Mouse (Mus musculus) hindbrain, embryonic 12.5 days (tissue): ENCODE data around the gene Ift43. TPM values are rescaled to one million over a fixed set of nuclear protein-coding genes. Genes with fewer than 3 reads are reported as not detected.

Source experiments
- ATAC-seq: fragments of 200-750 bp; cut with Nextera tagmentation; 2 replicates; pipeline ENCODE4 v1.8.0; 2017; ENCODE audit warnings: moderate TSS enrichment; ENCODE audit not compliant: low FRiP score
- H3K27ac ChIP-seq: fragments of 300-500 bp; sonication (generic); 2 replicates; pipeline ENCODE4 v1.5.1; 2016; ENCODE audit warnings: mild to moderate bottlenecking
- H3K27me3 ChIP-seq: fragments of 300-500 bp; sonication (generic); 2 replicates; pipeline ENCODE4 v1.6.1; 2016; ENCODE audit warnings: mild to moderate bottlenecking
- H3K36me3 ChIP-seq: fragments of 300-500 bp; sonication (generic); 2 replicates; pipeline ENCODE4 v1.6.1; 2016; ENCODE audit warnings: mild to moderate bottlenecking
- H3K4me1 ChIP-seq: fragments of 300-500 bp; sonication (generic); 2 replicates; pipeline ENCODE4 v1.6.1; 2016
- H3K4me2 ChIP-seq: fragments of 300-500 bp; sonication (generic); replicated peaks from 2 replicates; pipeline ENCODE4 v1.6.1; 2016; ENCODE audit warnings: mild to moderate bottlenecking
- H3K4me3 ChIP-seq: fragments of 300-500 bp; sonication (generic); 2 replicates; pipeline ENCODE4 v1.5.1; 2016; ENCODE audit warnings: mild to moderate bottlenecking
- H3K9ac ChIP-seq: fragments of 300-500 bp; sonication (generic); 2 replicates; pipeline ENCODE4 v1.6.1; 2016; ENCODE audit warnings: mild to moderate bottlenecking, moderate library complexity
- H3K9me3 ChIP-seq: fragments of 300-500 bp; sonication (generic); replicated peaks from 2 replicates; pipeline ENCODE4 v1.6.1; 2016; ENCODE audit warnings: mild to moderate bottlenecking
- WGBS: fragments of 180-500 bp; shearing (Covaris S2); methylation state at CpG from one replicate; pipeline ENCODE4 v1.1.7; 2016; 5-methylcytosine and 5-hydroxymethylcytosine counted together
- polyA plus RNA-seq: library from polyadenylated mRNA; unstranded; fragments of >200 nt; fragmentation: Nextera tagmentation; extraction: Ambion mirVana; gene quantifications from 2 replicates; pipeline ENCODE4 v1.2.1, GENCODE M21; 2016

The Ift43 gene
- polyA plus RNA-seq, 1 experiment from 2014 or later = 90.1 TPM

- no peak overlapping the region for H3K27ac ChIP-seq
- no peak overlapping the region for H3K9ac ChIP-seq
- H3K27me3 ChIP-seq = no peaks in the 10 kb centered on the region
- WGBS = 92% methylated on average over 9 of the region's 9 CpGs
- peaks cover 8% of the 10 kb centered on the region; the same call in 1 of the 2 replicates for H3K36me3 ChIP-seq
- no peaks in the 10 kb centered on the region for H3K9me3 ChIP-seq
- no peak overlapping the region for H3K4me3 ChIP-seq
- H3K4me1 ChIP-seq = no peaks in the 10 kb centered on the region
- no peak for ATAC-seq
- H3K4me2 ChIP-seq = no peak overlapping the region
These were observed 56.4 kb downstream of the Ift43 start for GRCm38 (mm10) chr12:86138696-86139095.

DNA sequence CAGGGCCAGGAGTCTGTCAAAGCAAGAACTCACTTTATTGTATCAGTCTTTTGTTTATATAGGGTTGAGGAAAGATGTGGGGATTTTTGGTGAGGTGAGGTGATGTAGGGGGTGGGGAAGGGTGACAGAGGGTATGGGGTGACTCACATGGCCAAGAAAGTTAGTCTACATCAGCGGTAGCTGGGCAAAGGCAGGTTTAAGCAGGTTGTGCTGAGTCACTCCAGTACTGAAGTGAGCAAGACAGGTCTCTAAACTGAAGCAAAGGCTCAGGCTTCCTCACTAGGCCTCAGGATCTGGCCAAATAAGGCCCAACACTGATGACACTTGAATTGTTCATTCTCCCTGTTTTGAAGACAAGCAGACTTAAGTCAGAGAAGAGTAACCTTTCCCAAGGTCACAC lies 60.0 kb downstream of the Ift43 start:
- Histone ChIP-seq H3K9me3 (no peaks in the 10 kb centered on the region), H3K4me2 (no peak overlapping the region), H3K27ac (no peak overlapping the region), H3K27me3 (no peaks in the 10 kb centered on the region), H3K36me3 (peaks cover 8% of the 10 kb centered on the region; the same call in 1 of the 2 replicates), H3K4me3 (no peak overlapping the region), H3K9ac (no peak overlapping the region), H3K4me1 (no peaks in the 10 kb centered on the region)
- no peak for ATAC-seq
- 82% methylated on average over 1 of the region's 1 CpGs for WGBS

DNA sequence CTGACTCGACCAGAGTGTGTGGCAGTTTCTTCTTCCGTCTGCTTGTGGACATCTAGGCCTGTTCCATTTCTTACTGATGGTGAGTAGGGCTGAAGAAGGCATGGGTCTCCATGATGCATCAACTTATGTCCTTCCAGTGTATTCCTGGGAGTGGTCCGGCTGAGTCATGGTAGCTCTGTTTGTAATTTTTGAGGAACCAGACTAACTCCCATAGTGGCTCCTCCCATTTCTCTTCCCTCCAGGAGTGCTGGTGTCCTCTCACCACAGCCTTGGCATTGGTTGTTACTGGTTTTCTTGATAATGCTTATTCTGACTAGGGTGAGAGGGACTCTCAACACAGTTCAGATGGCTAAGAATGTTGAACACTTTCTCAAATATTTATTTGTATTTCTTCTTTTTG lies 63.9 kb downstream of the Ift43 start:
- no peak for ATAC-seq
- H3K36me3 ChIP-seq = peaks cover 4% of the 10 kb centered on the region; the same call in 1 of the 2 replicates
- no peak overlapping the region for H3K9ac ChIP-seq
- no peak overlapping the region for H3K4me3 ChIP-seq
- H3K27me3 ChIP-seq = no peaks in the 10 kb centered on the region
- H3K4me1 ChIP-seq = 0 out of 2 replicates have a peak, but pooled peaks cover under 1% of the 10 kb centered on the region
- no peak overlapping the region for H3K4me2 ChIP-seq
- WGBS = 93% methylated on average over 3 of the region's 3 CpGs
- no peak overlapping the region for H3K27ac ChIP-seq
- H3K9me3 ChIP-seq = no peaks in the 10 kb centered on the region

DNA sequence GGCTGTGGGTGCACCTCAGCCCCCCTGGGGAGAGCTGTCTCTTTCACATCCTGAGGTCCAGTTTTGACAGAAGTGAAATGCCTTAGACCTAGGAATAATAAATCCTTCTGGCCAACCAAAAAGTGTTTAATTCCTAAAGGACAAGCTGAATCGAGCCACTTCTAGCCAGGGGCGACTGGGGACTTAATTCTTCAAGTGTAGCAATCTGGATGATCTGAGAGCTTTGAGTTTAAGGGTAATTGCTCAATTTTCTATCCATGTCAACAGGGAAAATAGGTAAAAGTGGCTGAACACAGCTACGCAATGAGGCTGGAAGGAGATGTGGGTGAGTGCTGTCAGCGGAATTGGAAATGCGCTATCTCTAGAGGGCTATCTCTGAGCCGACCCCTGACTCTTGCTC lies 65.9 kb downstream of the Ift43 start:
- Histone ChIP-seq H3K9ac (no peak overlapping the region), H3K27me3 (no peaks in the 10 kb centered on the region), H3K36me3 (peaks cover 4% of the 10 kb centered on the region; the same call in 1 of the 2 replicates), H3K9me3 (no peaks in the 10 kb centered on the region), H3K27ac (no peak overlapping the region), H3K4me2 (no peak overlapping the region), H3K4me1 (peaks cover 20% of the 10 kb centered on the region), H3K4me3 (no peak overlapping the region)
- 86% methylated on average over 6 of the region's 6 CpGs for WGBS
- ATAC-seq = no peak

DNA sequence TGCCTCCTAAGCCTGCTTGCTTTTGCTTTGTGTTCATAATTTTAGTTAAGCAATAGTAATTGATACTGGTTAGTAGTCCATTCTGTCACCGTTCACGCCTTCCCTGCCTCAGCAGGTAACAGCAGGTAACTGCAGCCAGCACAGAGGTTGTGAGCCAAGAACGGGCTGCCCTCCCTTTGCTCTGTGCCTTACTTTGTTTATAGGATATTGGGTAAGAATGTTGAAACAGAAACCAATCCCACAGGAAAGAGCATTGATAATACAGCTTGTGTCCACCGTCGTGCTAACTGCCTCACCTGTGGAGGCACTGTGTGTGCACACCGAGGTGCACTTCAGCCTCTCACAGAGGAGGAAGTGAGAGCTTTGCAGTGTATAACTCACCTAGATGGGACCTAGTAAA lies 66.7 kb downstream of the Ift43 start:
- H3K4me3 ChIP-seq = no peak overlapping the region
- WGBS = 87% methylated on average over 6 of the region's 6 CpGs
- H3K9ac ChIP-seq = no peak overlapping the region
- H3K4me2 ChIP-seq = no peak overlapping the region
- H3K9me3 ChIP-seq = no peaks in the 10 kb centered on the region
- no peaks in the 10 kb centered on the region for H3K27me3 ChIP-seq
- no peak overlapping the region for H3K27ac ChIP-seq
- peaks cover 4% of the 10 kb centered on the region; the same call in 1 of the 2 replicates for H3K36me3 ChIP-seq
- ATAC-seq = no peak
- peaks cover 26% of the 10 kb centered on the region for H3K4me1 ChIP-seq

DNA sequence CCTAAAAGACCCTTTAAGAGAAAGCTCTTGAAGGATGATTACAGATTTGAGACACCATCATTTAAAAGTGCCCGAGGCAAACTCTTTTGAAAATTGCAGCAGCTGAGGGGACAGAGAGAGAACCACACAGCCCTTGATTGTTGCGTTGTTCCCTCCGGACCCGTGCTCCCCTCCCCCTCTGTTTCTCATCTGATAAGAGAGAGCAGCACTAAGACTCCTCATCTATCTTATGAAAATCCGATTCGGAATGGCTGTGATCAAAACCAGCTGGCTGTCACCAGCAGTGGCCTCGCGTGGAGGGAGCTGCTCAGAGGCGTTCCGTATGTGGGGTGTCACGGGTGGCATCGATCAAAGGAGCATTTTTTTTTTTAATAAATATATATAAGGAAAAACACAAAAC lies 69.6 kb downstream of the Ift43 start:
- WGBS = 53% methylated on average over 12 of the region's 12 CpGs
- no peaks in the 10 kb centered on the region for H3K9me3 ChIP-seq
- ATAC-seq = no peak

GRCm38 (mm10) chr12:86153213-86153957 lies 71.0 kb downstream of the Ift43 start:
- peak; percentile 62; the same call in 1 of the 2 replicates for ATAC-seq
- Histone ChIP-seq H3K36me3 (peaks cover 4% of the 10 kb centered on the region; the same call in 1 of the 2 replicates), H3K9ac (no peak overlapping the region), H3K4me1 (peaks cover 42% of the 10 kb centered on the region), H3K4me3 (no peak overlapping the region), H3K4me2 (no peak overlapping the region), H3K27me3 (0 out of 2 replicates have a peak, but pooled peaks cover 4% of the 10 kb centered on the region), H3K27ac (peak overlapping the region; percentile 24; the same call in 1 of the 2 replicates), H3K9me3 (no peaks in the 10 kb centered on the region)
- 42% methylated on average over 12 of the region's 12 CpGs for WGBS

More for the DNA sequence above, 69.6 kb downstream of the Ift43 start:
- H3K27me3 ChIP-seq = 0 out of 2 replicates have a peak, but pooled peaks cover 3% of the 10 kb centered on the region
- no peak overlapping the region for H3K4me2 ChIP-seq
- peaks cover 4% of the 10 kb centered on the region; the same call in 1 of the 2 replicates for H3K36me3 ChIP-seq
- H3K9ac ChIP-seq = no peak overlapping the region
- H3K27ac ChIP-seq = no peak overlapping the region
- no peak overlapping the region for H3K4me3 ChIP-seq
- peaks cover 29% of the 10 kb centered on the region for H3K4me1 ChIP-seq

- 89% methylated on average over 8 of the region's 8 CpGs for WGBS
- no peaks in the 10 kb centered on the region for H3K36me3 ChIP-seq
- peaks cover 55% of the 10 kb centered on the region for H3K4me1 ChIP-seq
- no peak overlapping the region for H3K4me3 ChIP-seq
- no peak for ATAC-seq
- no peak overlapping the region for H3K9ac ChIP-seq
- H3K27ac ChIP-seq = no peak overlapping the region
- 0 out of 2 replicates have a peak, but pooled peaks cover 4% of the 10 kb centered on the region for H3K27me3 ChIP-seq
- no peak overlapping the region for H3K4me2 ChIP-seq
- no peaks in the 10 kb centered on the region for H3K9me3 ChIP-seq
These were observed 72.8 kb downstream of the Ift43 start for GRCm38 (mm10) chr12:86155176-86155575.

GRCm38 (mm10) chr12:86157166-86157565 lies 74.8 kb downstream of the Ift43 start:
- no peak for ATAC-seq
- no peak overlapping the region for H3K27ac ChIP-seq
- WGBS = 82% methylated on average over 8 of the region's 8 CpGs
- H3K4me3 ChIP-seq = no peak overlapping the region
- peaks cover 8% of the 10 kb centered on the region; the same call in 1 of the 2 replicates for H3K9me3 ChIP-seq
- 0 out of 2 replicates have a peak, but pooled peaks cover 4% of the 10 kb centered on the region for H3K27me3 ChIP-seq
- 0 out of 2 replicates have a peak, but pooled peaks cover 8% of the 10 kb centered on the region for H3K36me3 ChIP-seq
- no peak overlapping the region for H3K9ac ChIP-seq
- peaks cover 46% of the 10 kb centered on the region for H3K4me1 ChIP-seq
- no peak overlapping the region for H3K4me2 ChIP-seq

GRCm38 (mm10) chr12:86157894-86158444 lies 75.6 kb downstream of the Ift43 start:
- Histone ChIP-seq H3K27ac (no peak overlapping the region), H3K27me3 (0 out of 2 replicates have a peak, but pooled peaks cover 4% of the 10 kb centered on the region), H3K36me3 (0 out of 2 replicates have a peak, but pooled peaks cover 8% of the 10 kb centered on the region), H3K4me1 (peaks cover 45% of the 10 kb centered on the region), H3K4me3 (no peak overlapping the region), H3K9me3 (peaks cover 8% of the 10 kb centered on the region; the same call in 1 of the 2 replicates), H3K9ac (no peak overlapping the region), H3K4me2 (no peak overlapping the region)
- WGBS = 30% methylated on average over 8 of the region's 8 CpGs
- no peak for ATAC-seq

DNA sequence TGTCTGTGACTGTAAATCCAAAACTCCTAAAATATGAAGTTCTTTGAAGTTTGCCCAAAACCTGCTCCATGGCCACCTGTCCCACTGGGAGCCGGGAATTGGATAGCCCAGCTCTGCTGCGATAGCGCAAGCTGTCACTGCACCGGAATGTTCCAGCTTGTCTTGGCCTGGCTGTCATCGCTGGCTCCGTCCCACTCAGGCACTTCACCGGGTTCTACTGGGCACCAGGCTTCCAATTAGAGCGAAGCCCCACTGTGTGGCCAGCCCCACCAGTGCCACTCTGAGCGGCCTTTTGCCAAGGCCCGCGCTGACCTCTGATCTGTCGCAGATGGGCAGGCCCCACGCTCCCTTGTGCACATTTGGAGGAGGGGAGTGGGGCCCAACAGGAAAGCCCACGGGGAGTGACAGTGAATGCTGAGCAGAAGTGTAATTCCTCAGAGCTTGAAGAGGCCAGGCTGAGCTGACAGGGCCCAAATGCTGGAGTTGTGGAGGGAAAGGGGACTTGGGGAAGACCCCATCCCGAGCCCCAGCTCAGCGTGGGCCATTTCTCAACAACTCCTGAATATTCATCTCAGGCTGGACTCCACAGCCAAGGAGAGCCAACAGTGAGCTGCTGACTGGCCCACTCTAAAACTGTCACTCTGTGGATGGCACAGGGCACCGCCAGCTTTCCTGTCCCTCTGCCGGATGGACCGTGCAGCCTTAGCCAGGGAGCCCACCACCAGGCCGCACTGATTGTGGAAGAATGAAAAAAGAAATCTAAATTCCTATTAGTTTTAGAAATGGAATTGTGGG lies 76.5 kb downstream of the Ift43 start:
- no peak for ATAC-seq
- peak overlapping the region; percentile 41; the same call in 1 of the 2 replicates for H3K27ac ChIP-seq

More for the DNA sequence above, 76.5 kb downstream of the Ift43 start:
- no peak overlapping the region for H3K4me2 ChIP-seq
- no peak overlapping the region for H3K4me3 ChIP-seq
- peaks cover 8% of the 10 kb centered on the region; the same call in 1 of the 2 replicates for H3K9me3 ChIP-seq
- 0 out of 2 replicates have a peak, but pooled peaks cover 8% of the 10 kb centered on the region for H3K36me3 ChIP-seq
- 0 out of 2 replicates have a peak, but pooled peaks cover 4% of the 10 kb centered on the region for H3K27me3 ChIP-seq
- peaks cover 47% of the 10 kb centered on the region for H3K4me1 ChIP-seq
- 70% methylated on average over 20 of the region's 20 CpGs for WGBS
- no peak overlapping the region for H3K9ac ChIP-seq
